Mouse (Mus musculus) myocyte (in vitro differentiated cells): Measurements from ENCODE around the gene Dnaja2.

Source experiments
- CEBPB ChIP-seq: IDR thresholded peaks from 2 replicates; pipeline ENCODE4 v1.6.1; 2011; ENCODE audit warnings: mild to moderate bottlenecking, moderate library complexity; ENCODE audit not compliant: poor library complexity, insufficient read depth, severe bottlenecking
- E2F4 ChIP-seq: IDR thresholded peaks from one replicate; pipeline ENCODE4 v1.6.1; 2011; ENCODE audit warnings: mild to moderate bottlenecking, control low read depth, moderate library complexity; ENCODE audit not compliant: insufficient read depth
- MAX ChIP-seq: IDR thresholded peaks from one replicate; pipeline ENCODE4 v1.6.1; 2011; ENCODE audit warnings: low read depth, mild to moderate bottlenecking, control low read depth
- MYOD1 ChIP-seq, 3 experiments: IDR thresholded peaks; one replicate each; pipeline ENCODE4 v1.6.1; 2011; ENCODE audit warnings: control low read depth in 2 of 3, low read depth in 2 of 3, mild to moderate bottlenecking in 2 of 3, moderate library complexity in 1 of 3; ENCODE audit not compliant: insufficient read length in 2 of 3, control insufficient read depth in 1 of 3
- POLR2A ChIP-seq: IDR thresholded peaks from one replicate; pipeline ENCODE4 v1.6.1; 2011; ENCODE audit warnings: low read depth, mild to moderate bottlenecking, control low read depth, moderate library complexity; ENCODE audit not compliant: insufficient read length
- POLR2AphosphoS2 ChIP-seq: IDR thresholded peaks from one replicate; pipeline ENCODE4 v1.6.1; 2011; ENCODE audit warnings: low read depth, control low read depth; ENCODE audit not compliant: insufficient read length
- TCF12 ChIP-seq: IDR thresholded peaks from one replicate; pipeline ENCODE4 v1.6.1; 2011; ENCODE audit warnings: mild to moderate bottlenecking, control low read depth; ENCODE audit not compliant: poor library complexity, insufficient read depth, severe bottlenecking
- TCF3 ChIP-seq: IDR thresholded peaks from one replicate; pipeline ENCODE4 v1.6.1; 2011; ENCODE audit warnings: low read depth, control low read depth; ENCODE audit not compliant: insufficient read length
- USF1 ChIP-seq: IDR thresholded peaks from one replicate; pipeline ENCODE4 v1.6.1; 2011; ENCODE audit warnings: low read depth, mild to moderate bottlenecking, control low read depth, moderate library complexity

GRCm38 (mm10) chr8:85508661-85509060, 46.5 kb downstream of the Dnaja2 start:
- TF ChIP-seq MAX: no peak
- TF ChIP-seq POLR2A: no peak
- no peak for TF ChIP-seq CEBPB
- TF ChIP-seq POLR2AphosphoS2: no peak
- TF ChIP-seq MYOD1 (IDR thresholded peaks at IDR 0.05; ENCODE audit: control insufficient read depth in 1 of 3, insufficient read length in 2 of 3, low read depth in 2 of 3): no peak
- TF ChIP-seq TCF12: no peak
- TF ChIP-seq E2F4: no peak
- no peak for TF ChIP-seq USF1
- no peak for TF ChIP-seq TCF3
